Mouse (Mus musculus) hindbrain, embryonic 10.5 days (tissue): ENCODE results near the gene Etl4. TPM values are rescaled to one million over a fixed set of nuclear protein-coding genes. Genes with fewer than 3 reads are reported as not detected.

ENCODE experiments used
- DNase-seq: peaks from one replicate; pipeline ENCODE4 v3.0.0-alpha.2; 2017; ENCODE audit warnings: low spot score
- H3K27ac ChIP-seq: fragments of 300-500 bp; sonication (generic); 2 replicates; pipeline ENCODE4 v1.5.1; 2016; ENCODE audit warnings: mild to moderate bottlenecking, moderate library complexity
- H3K27me3 ChIP-seq: fragments of 300-500 bp; sonication (generic); 2 replicates; pipeline ENCODE4 v1.6.1; 2016; ENCODE audit warnings: mild to moderate bottlenecking; ENCODE audit not compliant: poor library complexity, insufficient read depth, severe bottlenecking
- H3K36me3 ChIP-seq: fragments of 300-500 bp; sonication (generic); 2 replicates; pipeline ENCODE4 v1.6.1; 2016; ENCODE audit warnings: mild to moderate bottlenecking, moderate library complexity
- H3K4me1 ChIP-seq: fragments of 300-500 bp; sonication (generic); replicated peaks from 2 replicates; pipeline ENCODE4 v1.6.1; 2016; ENCODE audit warnings: mild to moderate bottlenecking
- H3K4me3 ChIP-seq: fragments of 300-500 bp; sonication (generic); 2 replicates; pipeline ENCODE4 v1.5.1; 2016; ENCODE audit warnings: mild to moderate bottlenecking, moderate library complexity
- H3K9me3 ChIP-seq: fragments of 300-500 bp; sonication (generic); 2 replicates; pipeline ENCODE4 v1.6.1; 2016; ENCODE audit warnings: mild to moderate bottlenecking, moderate library complexity
- WGBS: fragments of 180-500 bp; shearing (Covaris S2); methylation state at CpG from one replicate; pipeline ENCODE4 v1.1.7; 2016; 5-methylcytosine and 5-hydroxymethylcytosine counted together
- polyA plus RNA-seq: library from polyadenylated mRNA; unstranded; fragments of >200 nt; fragmentation: Nextera tagmentation; extraction: Ambion mirVana; gene quantifications from 2 replicates; pipeline ENCODE4 v1.2.1, GENCODE M21; 2016

Gene Etl4
- polyA plus RNA-seq, 1 experiment from 2014 or later: 17.8 TPM

DNA sequence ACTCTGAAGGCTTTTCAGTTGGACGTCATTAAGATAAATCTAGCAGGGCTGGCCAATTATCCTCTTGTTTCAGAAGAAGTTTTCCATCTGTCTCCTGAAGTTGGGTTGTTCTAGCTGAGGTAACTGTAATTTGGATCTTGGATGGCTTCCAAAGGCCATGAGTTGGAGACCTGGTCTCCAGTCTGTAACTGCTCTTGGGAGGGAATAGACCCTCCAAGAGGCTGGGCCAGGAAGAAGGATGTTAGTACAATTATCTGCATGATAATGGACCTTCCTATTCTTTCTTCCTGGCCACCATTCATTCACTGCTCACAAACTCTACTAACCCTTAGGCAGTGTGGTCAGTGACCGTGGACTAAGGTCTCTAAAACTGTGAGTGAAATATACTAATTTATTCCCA, 684.5 kb downstream of the Etl4 start:
- Histone ChIP-seq H3K27me3 (no peaks in the 10 kb centered on the region), H3K36me3 (no peaks in the 10 kb centered on the region), H3K27ac (no peak overlapping the region), H3K9me3 (no peaks in the 10 kb centered on the region), H3K4me3 (no peak overlapping the region), H3K4me1 (no peaks in the 10 kb centered on the region)
- WGBS: 90% methylated on average over 2 of the region's 2 CpGs
- DNase-seq: no peak

DNA sequence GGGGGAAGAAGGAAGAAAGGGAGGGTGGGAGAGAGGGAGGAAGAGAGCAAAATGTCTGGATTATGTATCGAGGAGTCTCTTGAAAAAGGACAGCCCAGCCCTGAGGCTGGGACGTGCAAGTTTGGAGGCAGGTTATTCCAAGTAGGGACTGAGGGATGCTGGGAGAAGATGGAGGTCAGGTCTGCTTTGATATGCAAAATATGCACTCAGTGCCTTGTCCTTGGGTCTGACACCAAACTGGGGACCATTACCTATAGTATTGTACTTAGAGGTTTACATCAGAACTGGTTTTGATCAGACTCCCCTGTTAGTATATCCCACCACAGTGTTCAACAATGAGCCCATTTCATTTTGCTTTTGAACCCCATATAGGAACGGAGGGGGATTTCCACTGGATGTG, 685.4 kb downstream of the Etl4 start:
- WGBS: 88% methylated on average over 3 of the region's 3 CpGs
- Histone ChIP-seq H3K9me3 (no peaks in the 10 kb centered on the region), H3K4me1 (no peaks in the 10 kb centered on the region), H3K36me3 (no peaks in the 10 kb centered on the region), H3K27ac (no peak overlapping the region), H3K4me3 (no peak overlapping the region), H3K27me3 (no peaks in the 10 kb centered on the region)
- no peak for DNase-seq

DNA sequence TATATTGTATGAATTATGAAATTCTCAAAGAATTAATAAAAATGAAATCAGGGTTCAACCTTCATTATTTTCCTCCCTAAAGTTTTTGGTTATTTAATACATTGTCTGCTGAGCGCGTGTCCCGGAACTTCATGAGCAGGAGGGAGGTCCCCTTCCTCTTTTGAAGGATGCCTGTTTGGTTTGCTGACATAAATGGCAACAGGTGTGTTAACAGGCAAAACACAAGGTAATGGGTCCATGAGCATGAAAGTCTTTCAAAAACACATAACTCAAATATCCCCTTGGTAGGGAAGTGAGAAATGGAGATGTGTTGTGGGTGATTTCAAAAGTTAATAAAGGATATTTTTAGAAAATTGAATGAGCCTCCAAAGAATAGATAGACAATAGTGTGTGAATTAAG, 687.0 kb downstream of the Etl4 start:
- no peak overlapping the region for H3K27ac ChIP-seq
- 96% methylated on average over 3 of the region's 3 CpGs for WGBS
- no peaks in the 10 kb centered on the region for H3K27me3 ChIP-seq
- H3K36me3 ChIP-seq: no peaks in the 10 kb centered on the region
- no peak overlapping the region for H3K4me3 ChIP-seq
- DNase-seq: no peak
- no peaks in the 10 kb centered on the region for H3K4me1 ChIP-seq
- no peaks in the 10 kb centered on the region for H3K9me3 ChIP-seq

DNA sequence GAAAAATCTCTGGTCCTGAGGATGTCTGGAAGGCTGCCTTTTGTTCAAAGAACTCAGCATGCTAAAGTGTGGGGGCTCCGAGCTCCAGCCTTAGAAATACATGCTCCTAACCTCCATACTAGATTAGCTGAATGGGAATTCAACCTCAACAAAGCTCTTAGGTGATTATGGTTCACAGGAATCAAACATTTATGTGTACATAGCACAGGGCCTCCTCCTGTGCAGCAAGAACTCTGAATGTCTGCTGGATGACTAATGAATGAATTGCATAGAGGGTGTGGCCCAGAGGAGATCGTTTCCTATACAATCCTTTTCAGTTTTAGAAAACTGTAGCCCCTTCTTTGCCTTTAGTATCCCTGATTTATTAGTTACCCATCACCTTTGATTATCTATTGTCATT, 687.6 kb downstream of the Etl4 start:
- no peak for DNase-seq
- H3K9me3 ChIP-seq: no peaks in the 10 kb centered on the region
- H3K27me3 ChIP-seq: no peaks in the 10 kb centered on the region
- H3K27ac ChIP-seq: no peak overlapping the region
- WGBS: 60% methylated on average over 2 of the region's 2 CpGs
- no peaks in the 10 kb centered on the region for H3K36me3 ChIP-seq
- H3K4me3 ChIP-seq: no peak overlapping the region
- H3K4me1 ChIP-seq: no peaks in the 10 kb centered on the region

DNA sequence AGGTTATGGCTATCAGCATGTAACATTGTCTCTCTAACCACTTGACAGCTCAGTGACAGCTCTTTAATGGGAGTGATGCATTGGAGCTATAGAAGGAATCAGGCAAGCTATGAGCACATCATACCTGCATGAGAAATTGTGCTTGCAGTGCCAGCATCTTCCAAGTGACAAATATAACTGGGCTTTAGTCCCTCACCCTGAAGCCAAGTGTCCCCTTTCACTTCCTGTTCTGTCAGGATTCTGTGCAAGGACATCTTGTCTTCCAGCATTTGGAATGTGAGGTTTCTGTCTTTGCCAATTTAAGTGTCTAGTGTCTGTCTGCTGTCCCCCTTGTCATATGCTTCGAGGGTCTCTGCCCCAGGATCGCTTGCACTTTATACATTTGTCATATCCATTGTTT, 693.1 kb downstream of the Etl4 start:
- no peak overlapping the region for H3K4me3 ChIP-seq
- WGBS: 84% methylated on average over 2 of the region's 2 CpGs
- H3K9me3 ChIP-seq: no peaks in the 10 kb centered on the region
- no peak overlapping the region for H3K27ac ChIP-seq
- H3K4me1 ChIP-seq: no peaks in the 10 kb centered on the region
- H3K27me3 ChIP-seq: no peaks in the 10 kb centered on the region
- DNase-seq: no peak
- no peaks in the 10 kb centered on the region for H3K36me3 ChIP-seq

DNA sequence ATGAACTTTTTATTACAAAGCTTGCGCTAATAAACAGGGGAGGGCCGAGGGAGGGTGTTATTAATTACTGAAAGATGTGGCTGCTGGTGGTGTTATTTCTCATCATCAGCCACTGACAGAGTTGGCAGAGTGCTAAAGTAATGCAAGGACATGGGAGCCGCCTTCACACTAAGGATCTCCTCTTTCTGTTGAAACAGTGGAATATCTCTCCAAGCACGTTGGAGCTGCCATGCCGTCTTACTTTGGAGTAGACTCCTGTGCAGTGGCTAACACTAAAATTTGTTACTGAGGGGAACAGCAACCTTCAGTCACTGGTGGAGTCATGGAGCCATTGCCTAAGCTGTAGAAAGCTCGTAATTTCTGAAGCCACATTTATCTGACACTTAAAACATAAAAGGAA, 694.0 kb downstream of the Etl4 start:
- Histone ChIP-seq H3K36me3 (no peaks in the 10 kb centered on the region), H3K4me3 (no peak overlapping the region), H3K27ac (no peak overlapping the region), H3K27me3 (no peaks in the 10 kb centered on the region), H3K4me1 (no peaks in the 10 kb centered on the region), H3K9me3 (no peaks in the 10 kb centered on the region)
- 87% methylated on average over 6 of the region's 6 CpGs for WGBS
- no peak for DNase-seq

DNA sequence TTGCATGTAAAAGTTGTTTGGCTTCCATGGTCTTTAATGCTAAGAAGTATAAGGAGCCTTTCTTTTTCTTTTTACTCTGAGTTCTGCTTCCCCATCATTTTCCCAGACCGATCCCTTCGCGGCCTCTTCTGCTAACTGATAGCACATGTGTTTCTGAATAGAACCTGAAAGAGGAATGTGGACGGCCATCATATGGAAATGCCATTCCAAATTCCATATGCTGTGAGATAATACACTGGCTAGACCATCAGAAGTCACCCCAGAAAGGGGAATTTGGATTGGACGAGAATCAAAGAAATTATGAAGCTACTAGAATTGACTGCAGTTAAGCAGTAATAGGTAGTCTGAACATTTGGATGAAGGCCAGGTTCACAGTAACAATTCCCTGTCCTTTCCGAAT, 694.4 kb downstream of the Etl4 start:
- 82% methylated on average over 6 of the region's 6 CpGs for WGBS
- Histone ChIP-seq H3K27ac (no peak overlapping the region), H3K4me3 (no peak overlapping the region), H3K9me3 (no peaks in the 10 kb centered on the region), H3K27me3 (no peaks in the 10 kb centered on the region), H3K36me3 (no peaks in the 10 kb centered on the region), H3K4me1 (no peaks in the 10 kb centered on the region)
- DNase-seq: no peak

DNA sequence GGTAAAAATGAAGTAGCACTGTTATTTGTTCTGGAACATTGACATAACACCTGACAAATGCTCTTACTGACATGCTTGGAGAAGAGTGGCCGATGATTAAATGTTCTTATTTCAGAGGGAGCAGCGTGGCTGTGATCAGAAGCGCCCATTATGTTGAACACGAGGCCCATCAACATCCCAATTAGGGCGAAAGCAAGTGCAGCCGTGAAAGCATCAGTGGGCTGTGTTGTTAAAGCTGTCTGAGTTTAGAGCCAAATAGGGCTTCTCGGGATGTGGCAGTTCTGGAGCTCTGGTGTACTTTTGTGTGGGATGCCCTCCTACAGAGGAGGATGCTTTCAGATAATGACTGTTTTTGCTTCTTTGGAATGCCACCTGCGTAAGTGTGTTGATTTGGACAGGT, 699.6 kb downstream of the Etl4 start:
- 72% methylated on average over 8 of the region's 8 CpGs for WGBS
- DNase-seq: no peak
- H3K4me3 ChIP-seq: no peak overlapping the region

DNA sequence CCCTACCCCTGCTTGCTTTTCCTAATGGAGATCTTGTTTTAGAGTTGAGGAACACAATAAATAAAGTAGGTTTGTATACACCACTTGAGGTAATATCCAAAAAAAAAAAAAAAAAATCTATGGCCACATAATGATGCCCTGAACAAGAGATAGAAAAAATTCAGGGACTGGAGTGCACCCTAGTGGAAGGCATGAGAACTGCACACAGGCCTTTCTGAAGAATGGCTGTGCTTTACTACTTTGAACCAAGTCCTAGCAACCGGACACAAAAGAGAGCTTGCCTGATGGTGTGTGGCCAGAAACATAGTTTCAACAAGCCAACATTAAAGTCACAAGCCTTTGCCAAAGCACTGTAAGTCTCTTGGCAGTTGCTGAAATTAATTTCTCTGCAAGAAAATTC, 706.4 kb downstream of the Etl4 start:
- Histone ChIP-seq H3K4me3 (no peak overlapping the region), H3K4me1 (no peaks in the 10 kb centered on the region), H3K27ac (no peak overlapping the region), H3K9me3 (no peaks in the 10 kb centered on the region), H3K36me3 (no peaks in the 10 kb centered on the region), H3K27me3 (no peaks in the 10 kb centered on the region)
- 62% methylated on average over 1 of the region's 1 CpGs for WGBS
- peak; percentile 28 for DNase-seq

More for the DNA sequence above, 699.6 kb downstream of the Etl4 start:
- no peak overlapping the region for H3K27ac ChIP-seq
- H3K27me3 ChIP-seq: no peaks in the 10 kb centered on the region
- no peaks in the 10 kb centered on the region for H3K9me3 ChIP-seq
- no peaks in the 10 kb centered on the region for H3K4me1 ChIP-seq
- H3K36me3 ChIP-seq: no peaks in the 10 kb centered on the region

DNA sequence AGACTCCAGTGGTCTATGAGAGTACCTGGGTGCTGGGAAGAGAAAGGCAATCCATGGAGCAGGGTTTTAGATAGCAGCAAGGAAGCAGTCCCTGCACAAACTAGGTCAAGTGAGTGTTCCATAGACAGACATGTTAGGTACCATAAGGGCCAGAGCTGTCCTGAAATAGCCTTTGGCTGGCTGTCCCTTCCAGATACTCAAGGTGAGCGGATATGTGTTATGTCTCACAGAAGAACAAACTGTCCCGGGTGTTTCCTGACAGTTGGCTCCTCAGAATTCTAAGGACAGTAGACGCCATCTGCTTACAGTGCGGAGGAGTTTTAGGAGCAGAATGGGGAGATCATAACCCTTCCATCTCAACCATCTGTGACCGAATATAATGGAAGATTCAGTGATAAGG, 708.8 kb downstream of the Etl4 start:
- no peaks in the 10 kb centered on the region for H3K4me1 ChIP-seq
- no peak overlapping the region for H3K27ac ChIP-seq
- H3K4me3 ChIP-seq: no peak overlapping the region
- WGBS: 92% methylated on average over 5 of the region's 5 CpGs
- DNase-seq: no peak
- no peaks in the 10 kb centered on the region for H3K27me3 ChIP-seq
- H3K9me3 ChIP-seq: no peaks in the 10 kb centered on the region
- no peaks in the 10 kb centered on the region for H3K36me3 ChIP-seq

DNA sequence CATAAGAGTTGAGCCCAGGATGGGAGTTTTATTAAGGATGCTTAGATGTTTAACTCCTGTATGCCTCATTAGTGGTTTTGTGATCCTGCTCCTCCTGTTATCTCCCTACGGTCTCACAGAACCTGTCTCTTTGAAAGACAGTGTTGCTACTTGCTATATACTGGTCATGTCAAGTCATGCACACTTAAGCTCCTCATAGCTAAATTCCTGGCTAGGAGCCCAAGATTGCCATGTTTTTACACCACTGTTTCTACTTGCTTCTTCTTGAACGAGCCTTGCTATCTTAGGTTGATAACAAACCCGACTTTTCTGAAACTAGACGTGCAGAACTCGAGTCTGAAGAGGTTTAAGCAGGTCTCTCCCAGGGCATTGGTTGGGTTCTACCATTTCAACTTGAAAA, 710.3 kb downstream of the Etl4 start:
- Histone ChIP-seq H3K27ac (no peak overlapping the region), H3K4me3 (no peak overlapping the region), H3K4me1 (no peaks in the 10 kb centered on the region), H3K36me3 (no peaks in the 10 kb centered on the region), H3K27me3 (no peaks in the 10 kb centered on the region), H3K9me3 (no peaks in the 10 kb centered on the region)
- WGBS: 91% methylated on average over 5 of the region's 5 CpGs
- no peak for DNase-seq

DNA sequence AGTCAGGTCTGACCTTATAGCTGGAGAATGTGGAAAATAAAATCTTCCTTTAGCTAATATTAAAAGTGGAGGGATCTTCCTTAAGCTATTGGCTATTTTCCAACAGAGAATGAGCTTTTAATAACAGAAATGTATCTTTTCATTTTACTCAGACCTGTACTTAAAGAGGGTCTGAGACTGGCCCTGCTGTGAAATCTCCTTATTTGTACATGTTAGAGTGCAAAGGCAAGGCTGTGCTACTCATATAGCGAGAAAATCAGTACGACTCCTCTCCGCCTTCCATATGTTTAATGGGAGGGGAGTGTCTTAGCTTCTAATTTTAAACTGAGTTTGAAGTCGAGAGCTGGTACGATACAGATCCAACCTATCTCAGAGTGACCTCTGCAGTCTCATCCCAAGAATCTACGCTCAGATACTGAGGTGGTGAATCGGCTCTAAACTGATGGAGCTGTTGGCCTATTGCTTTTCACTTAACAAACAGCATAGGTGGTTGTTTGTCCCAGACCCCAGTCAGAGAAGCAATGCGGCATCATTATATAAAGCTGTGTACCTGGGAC, 719.7 kb downstream of the Etl4 start:
- 91% methylated on average over 8 of the region's 8 CpGs for WGBS
- DNase-seq: no peak
- H3K36me3 ChIP-seq: no peaks in the 10 kb centered on the region
- H3K27me3 ChIP-seq: no peaks in the 10 kb centered on the region
- H3K9me3 ChIP-seq: no peaks in the 10 kb centered on the region
- no peaks in the 10 kb centered on the region for H3K4me1 ChIP-seq
- no peak overlapping the region for H3K27ac ChIP-seq
- H3K4me3 ChIP-seq: no peak overlapping the region

DNA sequence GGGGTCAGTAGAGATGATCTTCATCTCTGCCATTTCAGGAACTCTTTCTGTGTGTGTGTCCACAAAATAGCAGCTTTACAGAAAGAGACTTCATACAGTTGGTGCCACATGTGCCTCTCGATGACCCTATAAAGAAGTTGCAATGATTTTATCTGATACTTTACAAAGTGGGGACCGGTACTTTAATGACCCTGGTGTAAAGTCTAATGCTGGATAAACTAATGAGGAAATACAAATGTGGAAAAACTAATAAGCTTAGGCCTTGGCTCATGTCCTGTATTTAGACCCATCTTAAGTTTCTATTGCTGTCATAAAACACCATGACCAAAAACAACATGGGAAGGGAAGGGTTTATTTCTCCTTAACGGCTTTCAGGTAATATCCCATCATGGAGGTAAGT, 729.0 kb downstream of the Etl4 start:
- Histone ChIP-seq H3K27me3 (no peaks in the 10 kb centered on the region), H3K4me3 (no peak overlapping the region), H3K36me3 (no peaks in the 10 kb centered on the region), H3K4me1 (no peaks in the 10 kb centered on the region), H3K27ac (no peak overlapping the region), H3K9me3 (no peaks in the 10 kb centered on the region)
- WGBS: 93% methylated on average over 3 of the region's 3 CpGs
- DNase-seq: no peak

DNA sequence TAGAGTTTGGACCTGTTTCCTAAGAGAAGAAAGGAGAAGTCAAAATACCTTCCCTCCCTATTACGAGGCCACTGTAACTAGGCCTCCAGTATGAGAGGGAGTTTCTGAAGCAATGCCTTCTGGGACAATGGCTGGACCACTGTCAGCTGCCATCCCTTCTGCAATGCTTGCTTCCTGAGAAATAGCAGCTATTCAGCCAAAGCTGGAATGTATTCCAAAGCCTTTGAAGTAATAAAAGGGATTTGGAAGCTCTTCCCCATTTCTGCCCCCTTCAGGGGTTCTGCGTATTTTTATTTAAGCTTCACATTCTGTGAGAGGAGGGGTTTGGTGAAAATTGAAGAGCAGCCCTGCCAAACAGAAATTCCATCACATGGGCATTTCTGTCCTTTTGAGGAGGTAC, 730.1 kb downstream of the Etl4 start:
- 87% methylated on average over 2 of the region's 2 CpGs for WGBS
- no peaks in the 10 kb centered on the region for H3K4me1 ChIP-seq
- no peaks in the 10 kb centered on the region for H3K27me3 ChIP-seq
- H3K36me3 ChIP-seq: no peaks in the 10 kb centered on the region
- H3K4me3 ChIP-seq: no peak overlapping the region
- no peak for DNase-seq
- no peak overlapping the region for H3K27ac ChIP-seq
- no peaks in the 10 kb centered on the region for H3K9me3 ChIP-seq
